Mouse (Mus musculus): ENCODE results near the gene Adam22. TPM values are rescaled to one million over a fixed set of nuclear protein-coding genes. Genes with fewer than 3 reads are reported as not detected.

Gene Adam22
- polyA plus RNA-seq, 1 experiment = 3.6 TPM

GRCm38 (mm10) chr5:8276141-8276540, 91.8 kb downstream of the Adam22 start:
- Histone ChIP-seq H3K4me1 (ENCODE audit: control insufficient read depth, insufficient read depth, low read length) (no peaks in the 10 kb centered on the region), H3K4me3 (ENCODE audit: insufficient read depth, low read length) (no peak overlapping the region), H3K27ac (ENCODE audit: insufficient read depth, low read depth, low read length) (no peak overlapping the region)
- TF ChIP-seq POLR2A (IDR thresholded peaks at IDR 0.05; ENCODE audit: borderline replicate concordance, low read depth, low read length) = no peak

GRCm38 (mm10) chr5:8257366-8257765, 110.6 kb downstream of the Adam22 start:
- TF ChIP-seq CTCF (IDR thresholded peaks at IDR 0.05; ENCODE audit: low read depth, low read length) = no peak
- no peak for TF ChIP-seq POLR2A (IDR thresholded peaks at IDR 0.05; ENCODE audit: borderline replicate concordance, low read depth, low read length)
- no peak overlapping the region for H3K27ac ChIP-seq (ENCODE audit: insufficient read depth, low read depth, low read length)
- 0 out of 2 replicates have a peak, but pooled peaks cover 2% of the 10 kb centered on the region for H3K4me1 ChIP-seq (ENCODE audit: control insufficient read depth, insufficient read depth, low read length)
- H3K4me3 ChIP-seq (ENCODE audit: insufficient read depth, low read length) = no peak overlapping the region

DNA sequence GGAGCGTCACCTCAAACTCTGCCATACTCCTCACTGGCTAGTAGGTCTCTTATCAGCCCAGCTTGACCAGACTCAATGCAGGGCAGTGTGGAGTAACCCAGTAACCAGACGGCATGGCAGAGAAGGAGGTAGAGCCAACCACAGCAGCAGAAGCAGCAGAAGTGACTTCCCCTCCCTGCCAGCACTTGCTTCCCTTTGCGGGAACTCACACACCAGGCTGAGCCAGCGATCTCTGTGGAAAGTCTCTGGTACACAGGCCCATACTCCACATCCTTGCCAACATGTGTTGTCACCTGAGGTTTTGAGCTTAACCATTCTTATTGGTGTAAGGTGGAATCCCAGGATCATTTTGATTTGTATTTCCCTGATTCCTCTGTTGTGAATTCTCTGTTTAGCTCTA, 111.5 kb downstream of the Adam22 start:
- H3K4me3 ChIP-seq (ENCODE audit: insufficient read depth, low read length) = no peak overlapping the region
- 0 out of 2 replicates have a peak, but pooled peaks cover 2% of the 10 kb centered on the region for H3K4me1 ChIP-seq (ENCODE audit: control insufficient read depth, insufficient read depth, low read length)
- no peak overlapping the region for H3K27ac ChIP-seq (ENCODE audit: insufficient read depth, low read depth, low read length)
- TF ChIP-seq POLR2A (IDR thresholded peaks at IDR 0.05; ENCODE audit: borderline replicate concordance, low read depth, low read length) (no peak), CTCF (IDR thresholded peaks at IDR 0.05; ENCODE audit: low read depth, low read length) (no peak)

DNA sequence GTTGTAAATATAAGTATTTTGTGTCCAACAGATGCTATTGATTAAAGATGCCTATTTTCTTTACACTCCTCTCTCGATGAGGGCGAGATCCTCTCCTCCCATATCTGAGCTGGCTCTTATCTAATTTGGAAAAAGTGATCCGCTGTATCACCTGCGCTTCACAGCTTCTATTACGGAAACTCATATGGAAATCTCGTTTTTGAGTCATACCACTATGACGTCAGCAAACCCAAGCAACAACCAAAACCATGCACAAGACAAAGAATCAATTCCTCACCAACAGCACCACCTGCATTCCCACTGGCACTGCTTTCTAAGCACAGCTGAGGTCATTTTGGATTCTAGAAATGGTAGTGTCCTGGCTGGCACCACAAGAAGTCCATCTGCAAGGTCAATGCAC, 123.3 kb downstream of the Adam22 start:
- Histone ChIP-seq H3K4me1 (ENCODE audit: control insufficient read depth, insufficient read depth, low read length) (no peaks in the 10 kb centered on the region), H3K27ac (ENCODE audit: insufficient read depth, low read depth, low read length) (no peak overlapping the region)
- TF ChIP-seq CTCF (IDR thresholded peaks at IDR 0.05; ENCODE audit: low read depth, low read length) (no peak), POLR2A (IDR thresholded peaks at IDR 0.05; ENCODE audit: borderline replicate concordance, low read depth, low read length) (no peak)

DNA sequence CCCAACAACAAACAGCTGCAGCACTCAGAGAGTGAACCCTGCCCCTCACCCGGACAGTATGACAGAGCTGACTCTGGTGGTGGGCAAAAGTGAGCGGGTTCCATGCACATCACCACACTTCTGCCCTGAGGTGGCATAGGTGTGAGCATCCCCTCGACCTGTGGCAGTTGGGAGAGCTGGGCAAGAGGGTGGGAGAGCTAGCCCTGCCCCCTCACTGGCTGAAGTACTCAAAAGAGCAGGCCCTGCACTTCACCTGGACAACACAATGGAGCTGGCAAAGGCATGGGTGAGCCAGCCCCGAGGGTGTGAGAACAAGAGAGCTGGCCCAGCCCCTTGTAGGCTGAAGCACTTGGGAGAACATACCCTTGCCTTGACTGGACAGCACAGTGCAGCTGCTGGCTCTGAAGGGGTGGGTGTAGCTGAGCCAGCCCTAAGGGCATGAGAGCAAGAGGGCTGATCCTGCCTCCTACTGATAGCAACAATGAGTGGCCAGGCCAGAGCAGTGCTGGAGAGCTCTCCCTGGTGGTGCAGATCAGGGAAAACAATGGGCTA, 124.8 kb downstream of the Adam22 start:
- no peaks in the 10 kb centered on the region for H3K4me1 ChIP-seq (ENCODE audit: control insufficient read depth, insufficient read depth, low read length)
- H3K27ac ChIP-seq (ENCODE audit: insufficient read depth, low read depth, low read length) = no peak overlapping the region
- no peak overlapping the region for H3K4me3 ChIP-seq (ENCODE audit: insufficient read depth, low read length)
- TF ChIP-seq POLR2A (IDR thresholded peaks at IDR 0.05; ENCODE audit: borderline replicate concordance, low read depth, low read length) (no peak), CTCF (IDR thresholded peaks at IDR 0.05; ENCODE audit: low read depth, low read length) (no peak)

More for the DNA sequence above, 123.3 kb downstream of the Adam22 start:
- no peak overlapping the region for H3K4me3 ChIP-seq (ENCODE audit: insufficient read depth, low read length)

DNA sequence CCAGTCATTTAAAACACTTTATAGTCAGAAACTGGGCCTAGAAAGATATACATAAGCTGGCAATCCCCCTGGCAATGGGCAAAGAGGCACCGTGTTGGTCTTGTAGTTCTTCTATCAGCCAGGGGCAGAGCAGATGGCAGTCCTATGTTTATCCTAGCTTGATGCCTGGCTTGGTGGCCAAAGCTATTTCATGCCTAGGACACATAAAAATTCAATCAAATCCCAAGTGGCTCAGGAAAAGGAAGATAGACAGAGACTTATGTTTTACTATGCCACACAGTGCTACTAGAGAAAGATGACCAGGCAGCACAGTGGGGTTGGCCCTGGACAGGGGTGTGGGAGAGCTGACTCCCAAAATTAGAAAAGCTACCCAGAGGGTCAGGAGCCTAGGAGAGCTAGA, 125.3 kb downstream of the Adam22 start:
- no peak for TF ChIP-seq POLR2A (IDR thresholded peaks at IDR 0.05; ENCODE audit: borderline replicate concordance, low read depth, low read length)
- TF ChIP-seq CTCF (IDR thresholded peaks at IDR 0.05; ENCODE audit: low read depth, low read length) = no peak
- Histone ChIP-seq H3K4me3 (ENCODE audit: insufficient read depth, low read length) (no peak overlapping the region), H3K4me1 (ENCODE audit: control insufficient read depth, insufficient read depth, low read length) (no peaks in the 10 kb centered on the region), H3K27ac (ENCODE audit: insufficient read depth, low read depth, low read length) (no peak overlapping the region)

DNA sequence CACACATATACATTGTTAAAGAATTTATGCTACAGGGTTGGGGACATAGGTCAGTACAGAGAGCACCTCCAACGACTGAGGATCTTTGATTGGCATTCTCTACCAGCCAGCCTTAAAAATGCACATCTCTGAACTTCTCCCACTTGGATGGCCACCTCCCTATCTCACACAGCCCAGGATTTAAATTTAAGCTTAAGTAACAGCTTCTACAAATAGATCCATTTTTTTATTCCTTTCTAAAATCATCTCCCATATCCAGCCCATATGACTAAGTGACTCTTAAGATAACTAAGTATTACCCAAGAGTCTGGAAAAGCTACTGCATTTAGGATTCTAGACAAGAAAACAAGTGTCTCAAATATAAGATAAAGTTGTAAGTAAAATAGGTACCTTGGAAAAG, 140.9 kb downstream of the Adam22 start:
- TF ChIP-seq CTCF (IDR thresholded peaks at IDR 0.05; ENCODE audit: low read depth, low read length) = no peak
- TF ChIP-seq POLR2A (IDR thresholded peaks at IDR 0.05; ENCODE audit: borderline replicate concordance, low read depth, low read length) = no peak
- Histone ChIP-seq H3K4me3 (ENCODE audit: insufficient read depth, low read length) (no peak overlapping the region), H3K4me1 (ENCODE audit: control insufficient read depth, insufficient read depth, low read length) (peaks cover 2% of the 10 kb centered on the region; the same call in 1 of the 2 replicates), H3K27ac (ENCODE audit: insufficient read depth, low read depth, low read length) (no peak overlapping the region)

DNA sequence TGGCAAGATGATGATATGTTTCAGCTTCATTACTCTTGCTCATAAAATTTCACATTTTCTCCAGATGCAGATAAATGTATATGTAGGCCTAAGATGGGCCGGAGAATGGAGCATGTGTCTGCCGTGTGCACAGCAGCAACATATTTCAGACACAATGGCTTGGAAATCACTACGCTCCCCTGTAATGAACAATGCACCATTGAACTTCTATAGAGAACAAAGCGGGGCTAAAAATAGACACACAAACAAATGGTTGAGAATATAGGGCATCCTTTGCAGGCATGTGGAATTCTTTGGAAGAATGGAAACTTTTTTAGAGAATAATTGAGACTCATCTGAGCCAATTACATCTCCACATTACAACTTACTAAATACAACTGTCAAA, 143.6 kb downstream of the Adam22 start:
- TF ChIP-seq POLR2A (IDR thresholded peaks at IDR 0.05; ENCODE audit: borderline replicate concordance, low read depth, low read length) (no peak), CTCF (IDR thresholded peaks at IDR 0.05; ENCODE audit: low read depth, low read length) (no peak)
- Histone ChIP-seq H3K27ac (ENCODE audit: insufficient read depth, low read depth, low read length) (no peak overlapping the region), H3K4me3 (ENCODE audit: insufficient read depth, low read length) (no peak overlapping the region), H3K4me1 (ENCODE audit: control insufficient read depth, insufficient read depth, low read length) (peaks cover 6% of the 10 kb centered on the region; the same call in 1 of the 2 replicates)

DNA sequence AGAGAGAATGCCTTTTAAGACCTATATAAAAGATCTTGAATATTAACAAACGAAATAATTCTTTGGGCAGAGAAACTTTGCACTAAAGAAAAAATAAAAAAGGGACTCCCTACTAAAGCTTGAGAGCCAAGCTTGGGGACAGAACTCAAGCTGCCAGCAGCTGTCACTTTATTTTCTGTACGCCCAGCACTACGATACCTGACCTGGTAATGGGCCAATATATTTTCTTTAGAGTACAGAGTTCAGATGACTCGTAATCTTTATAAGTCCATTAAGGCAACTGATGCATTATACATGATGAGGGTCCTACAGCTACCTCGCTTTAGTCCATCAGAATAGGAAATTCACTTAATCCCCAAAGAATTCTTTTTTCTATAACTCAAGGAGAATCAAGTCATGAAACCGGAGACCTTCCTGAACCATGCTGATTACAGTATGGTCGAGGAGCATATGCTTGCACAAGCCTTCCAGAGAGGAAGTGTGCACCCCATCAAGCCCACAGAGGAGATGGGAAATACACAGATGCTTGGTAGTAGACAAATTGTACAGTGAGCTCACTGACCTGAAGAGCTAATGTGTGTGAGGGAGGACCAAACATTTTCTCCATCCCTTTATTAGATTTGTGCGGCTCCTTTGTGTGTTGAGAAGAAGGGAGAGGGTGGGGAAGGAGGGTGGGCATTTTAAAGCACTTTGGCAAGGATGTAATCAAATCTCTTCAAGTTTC, 144.2 kb downstream of the Adam22 start:
- H3K4me3 ChIP-seq (ENCODE audit: insufficient read depth, low read length) = no peak overlapping the region
- no peak overlapping the region for H3K27ac ChIP-seq (ENCODE audit: insufficient read depth, low read depth, low read length)
- H3K4me1 ChIP-seq (ENCODE audit: control insufficient read depth, insufficient read depth, low read length) = peaks cover 6% of the 10 kb centered on the region; the same call in 1 of the 2 replicates
- TF ChIP-seq CTCF (IDR thresholded peaks at IDR 0.05; ENCODE audit: low read depth, low read length) (no peak), POLR2A (IDR thresholded peaks at IDR 0.05; ENCODE audit: borderline replicate concordance, low read depth, low read length) (no peak)

DNA sequence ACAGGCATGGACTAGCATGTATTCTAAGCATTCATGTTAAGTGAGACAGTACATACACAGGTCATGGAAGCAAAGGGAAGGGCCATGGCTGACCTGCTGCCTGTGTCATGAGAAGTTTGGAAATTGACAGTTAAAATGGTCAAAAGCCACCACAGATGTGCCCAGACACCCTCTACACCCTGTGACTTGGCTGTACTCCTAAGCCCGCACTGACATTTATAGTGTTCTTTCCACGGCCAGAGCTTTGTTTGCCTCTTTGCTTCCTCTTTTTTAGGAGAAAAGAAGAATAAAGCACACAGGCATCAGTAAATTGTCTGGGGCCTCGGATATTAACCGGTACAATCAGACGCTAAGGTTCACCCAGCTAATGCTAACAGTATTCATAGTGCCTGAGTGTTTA, 146.3 kb downstream of the Adam22 start:
- TF ChIP-seq CTCF (IDR thresholded peaks at IDR 0.05; ENCODE audit: low read depth, low read length) (no peak), POLR2A (IDR thresholded peaks at IDR 0.05; ENCODE audit: borderline replicate concordance, low read depth, low read length) (no peak)
- Histone ChIP-seq H3K4me1 (ENCODE audit: control insufficient read depth, insufficient read depth, low read length) (peaks cover 6% of the 10 kb centered on the region; the same call in 1 of the 2 replicates), H3K27ac (ENCODE audit: insufficient read depth, low read depth, low read length) (no peak overlapping the region), H3K4me3 (ENCODE audit: insufficient read depth, low read length) (no peak overlapping the region)

Measured in bone marrow macrophage, adult 2 months (primary cell).